Mouse (Mus musculus) myocyte (in vitro differentiated cells): ENCODE measurements at regions not wholly inside any gene's neighbourhood (a gene's known extent, or its start where the extent isn't known, plus 50 kb on each side); places are given as distances from the start of the nearest gene placed in this dataset.

ENCODE experiments used
- CEBPB ChIP-seq: IDR thresholded peaks from 2 replicates; pipeline ENCODE4 v1.6.1; 2011; ENCODE audit warnings: mild to moderate bottlenecking, moderate library complexity; ENCODE audit not compliant: poor library complexity, insufficient read depth, severe bottlenecking
- E2F4 ChIP-seq: IDR thresholded peaks from one replicate; pipeline ENCODE4 v1.6.1; 2011; ENCODE audit warnings: mild to moderate bottlenecking, control low read depth, moderate library complexity; ENCODE audit not compliant: insufficient read depth
- MAX ChIP-seq: IDR thresholded peaks from one replicate; pipeline ENCODE4 v1.6.1; 2011; ENCODE audit warnings: low read depth, mild to moderate bottlenecking, control low read depth
- MYOD1 ChIP-seq, 3 experiments: IDR thresholded peaks; one replicate each; pipeline ENCODE4 v1.6.1; 2011; ENCODE audit warnings: control low read depth in 2 of 3, low read depth in 2 of 3, mild to moderate bottlenecking in 2 of 3, moderate library complexity in 1 of 3; ENCODE audit not compliant: insufficient read length in 2 of 3, control insufficient read depth in 1 of 3
- POLR2A ChIP-seq: IDR thresholded peaks from one replicate; pipeline ENCODE4 v1.6.1; 2011; ENCODE audit warnings: low read depth, mild to moderate bottlenecking, control low read depth, moderate library complexity; ENCODE audit not compliant: insufficient read length
- POLR2AphosphoS2 ChIP-seq: IDR thresholded peaks from one replicate; pipeline ENCODE4 v1.6.1; 2011; ENCODE audit warnings: low read depth, control low read depth; ENCODE audit not compliant: insufficient read length
- REST ChIP-seq: IDR thresholded peaks from one replicate; pipeline ENCODE4 v1.6.1; 2011; ENCODE audit warnings: mild to moderate bottlenecking, control low read depth, moderate library complexity; ENCODE audit not compliant: insufficient read depth, insufficient read length
- TCF12 ChIP-seq: IDR thresholded peaks from one replicate; pipeline ENCODE4 v1.6.1; 2011; ENCODE audit warnings: mild to moderate bottlenecking, control low read depth; ENCODE audit not compliant: poor library complexity, insufficient read depth, severe bottlenecking
- TCF3 ChIP-seq: IDR thresholded peaks from one replicate; pipeline ENCODE4 v1.6.1; 2011; ENCODE audit warnings: low read depth, control low read depth; ENCODE audit not compliant: insufficient read length
- USF1 ChIP-seq: IDR thresholded peaks from one replicate; pipeline ENCODE4 v1.6.1; 2011; ENCODE audit warnings: low read depth, mild to moderate bottlenecking, control low read depth, moderate library complexity

DNA sequence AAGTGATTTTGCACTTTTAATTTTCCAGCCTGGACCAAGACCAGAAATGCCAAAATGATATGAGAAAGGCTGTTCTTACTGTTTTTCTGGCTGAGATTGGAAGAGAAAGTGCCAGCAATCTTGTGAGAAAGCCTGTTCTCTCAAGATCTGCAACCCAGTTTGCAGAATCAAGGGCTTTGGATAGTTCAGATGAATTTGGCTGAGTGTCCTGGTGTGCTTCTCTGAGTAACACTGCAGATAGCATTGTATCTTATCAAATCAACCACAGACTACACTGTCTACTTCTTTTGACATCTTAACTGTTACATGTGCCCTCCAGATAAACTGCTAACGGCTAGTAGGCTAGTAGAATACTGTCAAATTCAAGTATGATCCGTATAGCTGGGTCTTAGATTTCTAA is 371.5 kb upstream of the Nr2f1 start:
- no peak for TF ChIP-seq TCF3
- no peak for TF ChIP-seq POLR2A
- TF ChIP-seq USF1: no peak
- no peak for TF ChIP-seq MYOD1 (IDR thresholded peaks at IDR 0.05; ENCODE audit: control insufficient read depth in 1 of 3, insufficient read length in 2 of 3, low read depth in 2 of 3)
- no peak for TF ChIP-seq E2F4
- TF ChIP-seq MAX: no peak
- no peak for TF ChIP-seq TCF12
- TF ChIP-seq REST: no peak
- no peak for TF ChIP-seq POLR2AphosphoS2
- no peak for TF ChIP-seq CEBPB
